Mouse (Mus musculus) kidney, postnatal 25 days (tissue): ENCODE results near the gene Mapk8ip3.

Experiments used
- DNase-seq, 2 experiments: peaks; one replicate each; pipeline ENCODE4 v3.0.0; 2021; ENCODE audit warnings: mixed read lengths in 2 of 2

Mapk8ip3 gene

GRCm38 (mm10) chr17:24884391-24884790 lies 52.4 kb downstream of the Mapk8ip3 start:
- peak in 1 of 2 experiments; percentile 30 for DNase-seq

- DNase-seq = peak; percentile 70 to 71
Measured at GRCm38 (mm10) chr17:24881738-24882440, 54.9 kb downstream of the Mapk8ip3 start.

GRCm38 (mm10) chr17:24878531-24878930 lies 58.2 kb downstream of the Mapk8ip3 start:
- peak in 1 of 2 experiments; percentile 81 for DNase-seq

GRCm38 (mm10) chr17:24878117-24878397 lies 58.7 kb downstream of the Mapk8ip3 start:
- peak; percentile 93 to 96 for DNase-seq

GRCm38 (mm10) chr17:24877336-24878116 lies 59.3 kb downstream of the Mapk8ip3 start:
- DNase-seq = peak; percentile 75 to 90

GRCm38 (mm10) chr17:24874989-24875388 lies 61.8 kb downstream of the Mapk8ip3 start:
- DNase-seq = peak in 1 of 2 experiments; percentile 60

- no peak for DNase-seq
Measured at GRCm38 (mm10) chr17:24874405-24874745, 62.4 kb downstream of the Mapk8ip3 start.

- DNase-seq = no peak
Measured at GRCm38 (mm10) chr17:24873695-24874404, 62.9 kb downstream of the Mapk8ip3 start.

- DNase-seq = peak in 1 of 2 experiments; percentile 24
Measured at GRCm38 (mm10) chr17:24867914-24868313, 68.9 kb downstream of the Mapk8ip3 start.

- peak in 1 of 2 experiments; percentile 31 for DNase-seq
Measured at GRCm38 (mm10) chr17:24865776-24866175, 71.0 kb downstream of the Mapk8ip3 start, which contains the start of gene Igfals. TSS of gene Igfals (plus strand) at chr17:24865997.

GRCm38 (mm10) chr17:24861785-24862184 lies 75.0 kb downstream of the Mapk8ip3 start:
- peak in 1 of 2 experiments; percentile 14 for DNase-seq

GRCm38 (mm10) chr17:24860076-24860475 lies 76.7 kb downstream of the Mapk8ip3 start:
- DNase-seq = peak in 1 of 2 experiments; percentile 26

- peak in 1 of 2 experiments; percentile 38 for DNase-seq
Measured at GRCm38 (mm10) chr17:24858967-24859366, 77.8 kb downstream of the Mapk8ip3 start.

- DNase-seq = peak; percentile 81 to 95
Measured at GRCm38 (mm10) chr17:24857831-24858470, 78.8 kb downstream of the Mapk8ip3 start.

GRCm38 (mm10) chr17:24856589-24856988 lies 80.2 kb downstream of the Mapk8ip3 start:
- DNase-seq = peak in 1 of 2 experiments; percentile 40

- peak; percentile 38 to 78 for DNase-seq
Measured at GRCm38 (mm10) chr17:24855838-24856464, 80.8 kb downstream of the Mapk8ip3 start.

- peak in 1 of 2 experiments; percentile 35 for DNase-seq
Measured at GRCm38 (mm10) chr17:24851381-24852125, 85.2 kb downstream of the Mapk8ip3 start.

GRCm38 (mm10) chr17:24850773-24851127 lies 86.0 kb downstream of the Mapk8ip3 start:
- DNase-seq = no peak

GRCm38 (mm10) chr17:24850065-24850772 lies 86.6 kb downstream of the Mapk8ip3 start, which contains the start of gene Fahd1:
TSS of gene Fahd1 (minus strand) at chr17:24850364.
- DNase-seq = peak; percentile 98 to 99

GRCm38 (mm10) chr17:24849733-24850064 lies 87.1 kb downstream of the Mapk8ip3 start:
- DNase-seq = no peak

GRCm38 (mm10) chr17:24848600-24849031 lies 88.2 kb downstream of the Mapk8ip3 start:
- peak; percentile 48 to 72 for DNase-seq
